9 mouse cellular contexts compared by ENCODE assay signal in genomic region chr12:91684840-91685415, GRCm38 (mm10).
A peak's percentile ranks its signal among the peaks of the same experiment; 100 is the strongest.
DNase-seq lines count a peak whose midpoint lies in the region; ATAC-seq lines count a peak whose summit lies in the region.
"Had no signal": no experiment of that assay in that cellular context is flagged by ENCODE, and none has a peak within 500 bp of the region (broad histone marks: within the 10 kb centered on the region; RNA-seq: fewer than 3 reads in every experiment).

No protein-coding gene starts in this region.

- H3K4me3 ChIP-seq in kidney, embryonic 14.5 days (ENCODE audit: low read length): no peak overlapping the region
- no peak overlapping the region; the same call in none of the 2 replicates for H3K4me3 ChIP-seq in embryonic facial prominence, embryonic 11.5 days (ENCODE audit: low read depth, low read length)
- H3K4me3 ChIP-seq in intestine, embryonic 16.5 days (ENCODE audit: low read length): peak overlapping the region; percentile 4; the same call in 1 of the 2 replicates

- H3K36me3 ChIP-seq in kidney, embryonic 14.5 days (ENCODE audit: control insufficient read depth, insufficient read depth, low read length): no peaks in the 10 kb centered on the region
- no peaks in the 10 kb centered on the region for H3K36me3 ChIP-seq in embryonic facial prominence, embryonic 11.5 days (replicated peaks; ENCODE audit: control insufficient read depth, insufficient read depth, low read depth, low read length)
- H3K36me3 ChIP-seq in intestine, embryonic 16.5 days (ENCODE audit: control insufficient read depth, insufficient read depth, low read length): no peaks in the 10 kb centered on the region

- H3K9me3 ChIP-seq in kidney, embryonic 14.5 days (ENCODE audit: control insufficient read depth, low read length): no peaks in the 10 kb centered on the region
- no peaks in the 10 kb centered on the region for H3K9me3 ChIP-seq in embryonic facial prominence, embryonic 11.5 days (replicated peaks; ENCODE audit: control insufficient read depth, low read length)
- no peaks in the 10 kb centered on the region for H3K9me3 ChIP-seq in intestine, embryonic 16.5 days (ENCODE audit: control insufficient read depth, low read length)
- H3K9me3 ChIP-seq: G1E had no signal

- peak overlapping the region; percentile 39 for H3K4me2 ChIP-seq in kidney, embryonic 14.5 days (replicated peaks; ENCODE audit: low read depth, low read length)
- H3K4me2 ChIP-seq in embryonic facial prominence, embryonic 11.5 days (ENCODE audit: low read depth, low read length): peak overlapping the region; percentile 50
- peak overlapping the region; percentile 51; the same call in 1 of the 2 replicates for H3K4me2 ChIP-seq in intestine, embryonic 16.5 days (ENCODE audit: low read depth, low read length)

- 37% methylated on average over 11 of the region's 11 CpGs for WGBS in kidney, embryonic 14.5 days
- WGBS in embryonic facial prominence, embryonic 11.5 days: 19% methylated on average over 11 of the region's 11 CpGs
- WGBS in intestine, embryonic 16.5 days: 34% methylated on average over 11 of the region's 11 CpGs

- DNase-seq in kidney, postnatal 10 days: no peak
- DNase-seq in embryonic facial prominence, embryonic 11.5 days (ENCODE audit: low spot score): peak; percentile 15
- DNase-seq in neural tube, embryonic 10.5 days (ENCODE audit: extremely low spot score, low spot score): peak; percentile 29
- no peak for DNase-seq in cerebellum, postnatal 25 days
- DNase-seq in adrenal gland, postnatal 14 days: no peak

- H3K27ac ChIP-seq in kidney, embryonic 14.5 days (ENCODE audit: low read depth, low read length): peak overlapping the region; percentile 13; the same call in 1 of the 2 replicates
- H3K27ac ChIP-seq in embryonic facial prominence, embryonic 11.5 days (replicated peaks; ENCODE audit: low read depth, low read length): 0 out of 2 replicates have a peak overlapping the region, but pooled peaks have one; percentile 9
- peak overlapping the region; percentile 19; the same call in 1 of the 2 replicates for H3K27ac ChIP-seq in intestine, embryonic 16.5 days (ENCODE audit: low read length)

- no peaks in the 10 kb centered on the region; the same call in 1 of the 2 replicates for H3K27me3 ChIP-seq in kidney, embryonic 14.5 days (ENCODE audit: control insufficient read depth, insufficient read depth, low read length)
- H3K27me3 ChIP-seq in embryonic facial prominence, embryonic 11.5 days (ENCODE audit: control insufficient read depth, insufficient read depth, low read length): no peaks in the 10 kb centered on the region
- no peaks in the 10 kb centered on the region for H3K27me3 ChIP-seq in intestine, embryonic 16.5 days (replicated peaks; ENCODE audit: control insufficient read depth, insufficient read depth, low read length)

- no peak overlapping the region for H3K9ac ChIP-seq in kidney, embryonic 14.5 days (ENCODE audit: low read depth, low read length)
- H3K9ac ChIP-seq in embryonic facial prominence, embryonic 11.5 days (replicated peaks; ENCODE audit: low read length): peak overlapping the region; percentile 28; the same call in 1 of the 2 replicates
- no peak overlapping the region for H3K9ac ChIP-seq in intestine, embryonic 16.5 days (ENCODE audit: low read depth, low read length)

- peaks cover 28% of the 10 kb centered on the region for H3K4me1 ChIP-seq in kidney, embryonic 14.5 days (ENCODE audit: control insufficient read depth, insufficient read depth, low read length)
- H3K4me1 ChIP-seq in embryonic facial prominence, embryonic 11.5 days (ENCODE audit: control insufficient read depth, insufficient read depth, low read length): peaks cover 3% of the 10 kb centered on the region
- peaks cover 18% of the 10 kb centered on the region for H3K4me1 ChIP-seq in intestine, embryonic 16.5 days (ENCODE audit: control insufficient read depth, insufficient read depth, low read length)

- peak; percentile 29; the same call in 1 of the 2 replicates for ATAC-seq in kidney, embryonic 14.5 days (ENCODE audit: low FRiP score, low TSS enrichment)
- no peak for ATAC-seq in embryonic facial prominence, embryonic 11.5 days (replicated peaks; ENCODE audit: insufficient number of reproducible peaks, low FRiP score, low TSS enrichment, low read depth)
- peak; percentile 11; the same call in 1 of the 2 replicates for ATAC-seq in intestine, embryonic 16.5 days
- ATAC-seq in granulocyte monocyte progenitor cell, adult 5-6 weeks (replicated peaks; ENCODE audit: poor library complexity, severe bottlenecking): no peak

Comparison
In these comparisons a context has a peak if more than half of its experiments do, and no peak if none do; other contexts are left out.
1. ATAC-seq: peak in kidney, embryonic 14.5 days (single experiment) and intestine, embryonic 16.5 days (single experiment); none in embryonic facial prominence, embryonic 11.5 days (single experiment) and granulocyte monocyte progenitor cell, adult 5-6 weeks (single experiment).
2. DNase-seq: peak in embryonic facial prominence, embryonic 11.5 days (single experiment) and neural tube, embryonic 10.5 days (single experiment); none in kidney, postnatal 10 days (single experiment), cerebellum, postnatal 25 days (0 of 2) and adrenal gland, postnatal 14 days (single experiment).
3. Peak in every context shown above with its lines, with median percentiles within 50 percentile points of each other: H3K27ac ChIP-seq and H3K4me2 ChIP-seq.